Mouse (Mus musculus) MEL (cell line): ENCODE results near the gene Zfp385b. TPM values are rescaled to one million over a fixed set of nuclear protein-coding genes. Genes with fewer than 3 reads are reported as not detected.

Experiments used
- DNase-seq: peaks from one replicate; pipeline ENCODE4 v3.0.0; 2011; ENCODE audit warnings: low read depth, low spot score
- H3K27ac ChIP-seq: 2 replicates; pipeline ENCODE4 v1.5.1; 2012; ENCODE audit warnings: low read depth, mild to moderate bottlenecking, control low read depth, low read length, moderate library complexity; ENCODE audit not compliant: control insufficient read depth
- H3K27me3 ChIP-seq, 2 experiments: fragments of 150-350 bp in 1 of 2; sonication (generic) in 1 of 2; 2 replicates each; pipeline ENCODE4 v1.6.1; 2012; ENCODE audit warnings: low read length in 2 of 2, mild to moderate bottlenecking in 2 of 2, improper control_type of control experiment in 1 of 2, moderate library complexity in 1 of 2; ENCODE audit not compliant: insufficient read depth in 2 of 2, control insufficient read depth in 1 of 2
- H3K36me3 ChIP-seq, 2 experiments: 2 replicates each; pipeline ENCODE4 v1.6.1; 2012 to 2014; ENCODE audit warnings: low read length in 2 of 2, improper control_type of control experiment in 1 of 2, inconsistent platforms in 1 of 2, mild to moderate bottlenecking in 1 of 2; ENCODE audit not compliant: insufficient read depth in 2 of 2, control insufficient read depth in 1 of 2
- H3K4me1 ChIP-seq, 2 experiments: fragments of 150-350 bp in 1 of 2; sonication (generic) in 1 of 2; 2 replicates each; pipeline ENCODE4 v1.6.1; 2012; ENCODE audit warnings: low read length in 2 of 2, improper control_type of control experiment in 1 of 2, mild to moderate bottlenecking in 1 of 2; ENCODE audit not compliant: insufficient read depth in 2 of 2, control insufficient read depth in 1 of 2
- H3K4me3 ChIP-seq, 2 experiments: fragments of 150-350 bp in 1 of 2; sonication (generic) in 1 of 2; 2 replicates each; pipeline ENCODE4 v1.5.1; 2012; ENCODE audit warnings: low read depth in 2 of 2, low read length in 2 of 2, mild to moderate bottlenecking in 2 of 2, moderate library complexity in 2 of 2, control low read depth in 1 of 2, improper control_type of control experiment in 1 of 2; ENCODE audit not compliant: control insufficient read depth in 1 of 2, insufficient read depth in 1 of 2
- H3K79me2 ChIP-seq: 2 replicates; pipeline ENCODE4 v1.6.1; 2012; ENCODE audit warnings: mild to moderate bottlenecking, low read length, moderate library complexity; ENCODE audit not compliant: control insufficient read depth, poor library complexity, insufficient read depth
- H3K9ac ChIP-seq: 2 replicates; pipeline ENCODE4 v1.6.1; 2012; ENCODE audit warnings: low read depth, mild to moderate bottlenecking, control low read depth, low read length, moderate library complexity; ENCODE audit not compliant: control insufficient read depth, poor library complexity, severe bottlenecking
- H3K9me3 ChIP-seq: fragments of 150-350 bp; sonication (generic); replicated peaks from 2 replicates; pipeline ENCODE4 v1.6.1; 2012; ENCODE audit warnings: mild to moderate bottlenecking, low read length, improper control_type of control experiment, moderate library complexity; ENCODE audit not compliant: insufficient read depth
- CHD1 ChIP-seq: IDR thresholded peaks from 2 replicates; pipeline ENCODE4 v1.6.1; 2012; ENCODE audit warnings: low read depth, mild to moderate bottlenecking, inconsistent platforms, low read length, improper control_type of control experiment
- ELF1 ChIP-seq: IDR thresholded peaks from 2 replicates; pipeline ENCODE4 v1.6.1; 2014; ENCODE audit warnings: low read depth, mild to moderate bottlenecking, inconsistent platforms, low read length, improper control_type of control experiment, moderate library complexity
- EP300 ChIP-seq, 2 experiments: IDR thresholded peaks; 2 replicates each; pipeline ENCODE4 v1.6.1; 2011; ENCODE audit warnings: improper control_type of control experiment in 2 of 2, low read length in 2 of 2, low read depth in 1 of 2, mild to moderate bottlenecking in 1 of 2
- HCFC1 ChIP-seq: IDR thresholded peaks from 2 replicates; pipeline ENCODE4 v1.6.1; 2012; ENCODE audit warnings: low read depth, mild to moderate bottlenecking, inconsistent platforms, low read length, improper control_type of control experiment, moderate library complexity
- KAT2A ChIP-seq: conservative IDR thresholded peaks from 2 replicates; pipeline ENCODE4 v1.6.1; 2012; ENCODE audit warnings: low read depth, low read length, improper control_type of control experiment, inconsistent platforms
- MAFK ChIP-seq: IDR thresholded peaks from 2 replicates; pipeline ENCODE4 v1.6.1; 2011; ENCODE audit warnings: low read depth, mild to moderate bottlenecking, low read length, improper control_type of control experiment, borderline replicate concordance
- MAZ ChIP-seq: IDR thresholded peaks from 2 replicates; pipeline ENCODE4 v1.6.1; 2012; ENCODE audit warnings: low read depth, mild to moderate bottlenecking, inconsistent platforms, low read length, improper control_type of control experiment
- MEF2A ChIP-seq: IDR thresholded peaks from 2 replicates; pipeline ENCODE4 v1.6.1; 2014; ENCODE audit warnings: low read depth, mild to moderate bottlenecking, inconsistent platforms, low read length, improper control_type of control experiment; ENCODE audit not compliant: poor library complexity, insufficient replicate concordance, severe bottlenecking; ENCODE audit errors: extremely low read depth
- POLR2AphosphoS2 ChIP-seq: IDR thresholded peaks from 2 replicates; pipeline ENCODE4 v1.6.1; 2011; ENCODE audit warnings: low read length, improper control_type of control experiment
- POLR2AphosphoS5 ChIP-seq: IDR thresholded peaks from 2 replicates; pipeline ENCODE4 v1.6.1; 2012; ENCODE audit warnings: low read depth, borderline replicate concordance, mild to moderate bottlenecking, inconsistent platforms, low read length, moderate library complexity, mixed read lengths
- RAD21 ChIP-seq: IDR thresholded peaks from 2 replicates; pipeline ENCODE4 v1.6.1; 2011; ENCODE audit warnings: mild to moderate bottlenecking, low read depth, low read length, improper control_type of control experiment
- SMC3 ChIP-seq: IDR thresholded peaks from 2 replicates; pipeline ENCODE4 v1.6.1; 2011; ENCODE audit warnings: low read depth, low read length, improper control_type of control experiment
- TCF12 ChIP-seq: IDR thresholded peaks from 2 replicates; pipeline ENCODE4 v1.6.1; 2014; ENCODE audit warnings: low read depth, mild to moderate bottlenecking, inconsistent platforms, low read length, improper control_type of control experiment, moderate library complexity
- UBTF ChIP-seq: IDR thresholded peaks from 2 replicates; pipeline ENCODE4 v1.6.1; 2012; ENCODE audit warnings: low read depth, mild to moderate bottlenecking, inconsistent platforms, low read length, improper control_type of control experiment, moderate library complexity, borderline replicate concordance; ENCODE audit not compliant: insufficient read depth
- USF1 ChIP-seq: IDR thresholded peaks from 2 replicates; pipeline ENCODE4 v1.6.1; 2014; ENCODE audit warnings: low read depth, mild to moderate bottlenecking, inconsistent platforms, low read length, improper control_type of control experiment, moderate library complexity
- USF2 ChIP-seq, 2 experiments: IDR thresholded peaks; 2 replicates each; pipeline ENCODE4 v1.6.1; 2011 to 2012; ENCODE audit warnings: improper control_type of control experiment in 2 of 2, low read length in 2 of 2, borderline replicate concordance in 1 of 2, inconsistent platforms in 1 of 2, low read depth in 1 of 2, mild to moderate bottlenecking in 1 of 2; ENCODE audit not compliant: insufficient read depth in 1 of 2
- ZC3H11A ChIP-seq: IDR thresholded peaks from 2 replicates; pipeline ENCODE4 v1.6.1; 2012; ENCODE audit warnings: low read depth, mild to moderate bottlenecking, inconsistent platforms, low read length, improper control_type of control experiment
- ZKSCAN1 ChIP-seq: IDR thresholded peaks from 2 replicates; pipeline ENCODE4 v1.6.1; 2012; ENCODE audit warnings: low read depth, mild to moderate bottlenecking, inconsistent platforms, low read length, improper control_type of control experiment, moderate library complexity
- ZMIZ1 ChIP-seq: IDR thresholded peaks from 2 replicates; pipeline ENCODE4 v1.6.1; 2012; ENCODE audit warnings: low read depth, mild to moderate bottlenecking, inconsistent platforms, low read length, improper control_type of control experiment, moderate library complexity
- polyA plus RNA-seq, 2 experiments: library from polyadenylated mRNA; stranded (reverse) in 1 of 2; unstranded in 1 of 2; fragments of >175 nt in 1 of 2; fragments of >200 nt in 1 of 2; gene quantifications; 2 replicates each; pipeline versions ENCODE4 v1.2.1 to v1.2.4; 2012; ENCODE audit warnings: low replicate concordance in 2 of 2, low read depth in 1 of 2; ENCODE audit not compliant: insufficient read length in 2 of 2, insufficient read depth in 1 of 2, missing spikeins in 1 of 2
- total RNA-seq: library from RNA; depleted of rRNA; stranded (reverse); fragments of 300-350 nt; gene quantifications from 2 replicates; pipeline ENCODE4 v1.2.3, GENCODE M21; 2012

Gene Zfp385b
- total and polyA plus RNA-seq, 3 experiments = not detected

DNA sequence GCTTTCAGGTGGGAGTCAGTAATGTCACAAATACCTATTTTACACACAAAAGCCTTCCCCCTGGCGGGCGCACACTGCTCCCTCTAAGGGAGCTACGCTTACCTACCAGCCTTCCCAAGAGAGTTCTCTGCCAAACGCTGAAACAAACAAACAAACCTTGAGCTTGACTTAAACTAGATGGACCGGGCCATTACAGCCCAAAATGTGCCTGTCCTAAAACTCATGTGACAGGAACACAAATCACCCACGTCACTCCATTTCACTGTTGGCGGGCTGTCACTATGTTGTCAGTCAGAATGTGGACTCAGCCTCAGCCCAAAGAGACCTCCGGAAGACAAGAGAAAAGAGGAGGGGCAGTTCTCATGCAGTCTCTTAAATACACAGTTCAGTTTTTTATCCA lies 300.7 kb downstream of the Zfp385b start:
- Histone ChIP-seq H3K27me3 (no peaks in the 10 kb centered on the region; a peak in 1 of 4 replicates), H3K79me2 (no peaks in the 10 kb centered on the region), H3K4me1 (no peaks in the 10 kb centered on the region), H3K27ac (no peak overlapping the region), H3K36me3 (no peaks in the 10 kb centered on the region), H3K4me3 (no peak overlapping the region), H3K9me3 (no peaks in the 10 kb centered on the region), H3K9ac (no peak overlapping the region)
- no peak for DNase-seq
- TF ChIP-seq MEF2A (no peak), ELF1 (no peak), USF2 (IDR thresholded peaks at IDR 0.05; ENCODE audit: borderline replicate concordance in 1 of 2, insufficient read depth in 1 of 2, low read depth in 1 of 2, low read length in 2 of 2) (no peak), ZC3H11A (no peak), RAD21 (no peak), SMC3 (no peak), KAT2A (no peak), MAFK (no peak), TCF12 (no peak), ZKSCAN1 (no peak), USF1 (no peak), POLR2AphosphoS5 (no peak), ZMIZ1 (no peak), UBTF (no peak), HCFC1 (no peak), EP300 (IDR thresholded peaks at IDR 0.05; ENCODE audit: low read depth in 1 of 2, low read length in 2 of 2) (no peak)

DNA sequence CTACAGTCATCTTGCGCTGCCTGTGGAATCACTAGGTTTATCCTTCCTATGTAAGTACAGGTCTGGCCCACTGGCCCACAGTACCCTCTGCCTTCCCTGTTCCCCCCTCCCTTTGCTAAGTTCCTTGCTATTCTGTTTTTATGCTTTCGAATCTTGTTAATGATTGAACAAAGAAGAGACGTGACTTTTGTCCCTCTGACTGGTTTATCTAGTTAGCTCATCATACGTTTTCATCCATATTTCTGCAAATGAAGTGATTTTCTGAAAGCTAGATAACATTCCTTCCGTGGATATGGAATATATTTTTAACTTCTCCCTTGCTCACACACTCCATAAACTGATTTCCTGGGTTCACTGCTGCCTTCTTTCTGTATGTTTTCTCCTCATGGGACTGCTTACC lies 302.8 kb downstream of the Zfp385b start:
- H3K27ac ChIP-seq = no peak overlapping the region
- TF ChIP-seq EP300 (IDR thresholded peaks at IDR 0.05; ENCODE audit: low read depth in 1 of 2, low read length in 2 of 2) (no peak), MAZ (no peak), POLR2AphosphoS2 (no peak), CHD1 (no peak)
- TF ChIP-seq, all 39 proteins: peak for 0
- no peaks in the 10 kb centered on the region for H3K4me1 ChIP-seq
- H3K79me2 ChIP-seq = no peaks in the 10 kb centered on the region
- H3K36me3 ChIP-seq = no peaks in the 10 kb centered on the region
- H3K27me3 ChIP-seq = no peaks in the 10 kb centered on the region; a peak in 1 of 4 replicates
- no peaks in the 10 kb centered on the region for H3K9me3 ChIP-seq
- no peak overlapping the region for H3K9ac ChIP-seq
- no peak overlapping the region for H3K4me3 ChIP-seq
- DNase-seq = no peak
